Mouse (Mus musculus) layer of hippocampus, postnatal 25 days (tissue): ENCODE data around the gene Qprt. TPM values are rescaled to one million over a fixed set of nuclear protein-coding genes. Genes with fewer than 3 reads are reported as not detected.

Experiments
- DNase-seq, 2 experiments: peaks; one replicate each; pipeline ENCODE4 v3.0.0; 2022; ENCODE audit warnings: mixed read lengths in 2 of 2, low spot score in 1 of 2; ENCODE audit errors: extremely low spot score in 1 of 2
- total RNA-seq, 2 experiments: library from RNA; stranded (reverse); gene quantifications; 2 replicates each; pipeline ENCODE4 v1.2.3; 2021

The Qprt gene
- total RNA-seq, 2 experiments from 2014 or later = 0.30 to 0.35 TPM

DNA sequence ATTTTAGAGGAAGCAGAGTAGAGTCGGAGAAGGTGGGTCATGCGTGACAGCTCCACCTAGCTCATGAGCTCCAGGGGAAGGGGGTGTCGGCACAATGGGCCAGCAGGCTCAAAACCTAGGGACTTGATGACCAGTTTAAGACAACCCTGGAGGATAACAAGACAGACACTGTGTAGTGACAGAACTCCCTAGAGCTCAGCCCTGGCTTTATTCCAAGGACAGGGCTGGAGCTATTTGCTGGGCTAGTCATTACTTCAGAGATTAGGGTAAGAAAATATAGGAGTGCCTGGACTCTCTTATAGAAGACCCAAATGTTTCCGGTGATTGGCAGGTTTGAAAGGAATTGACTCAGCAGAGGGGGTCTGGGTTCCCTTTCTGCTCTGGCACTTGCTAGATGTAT, 48.8 kb downstream of the Qprt start:
- DNase-seq = no peak

DNA sequence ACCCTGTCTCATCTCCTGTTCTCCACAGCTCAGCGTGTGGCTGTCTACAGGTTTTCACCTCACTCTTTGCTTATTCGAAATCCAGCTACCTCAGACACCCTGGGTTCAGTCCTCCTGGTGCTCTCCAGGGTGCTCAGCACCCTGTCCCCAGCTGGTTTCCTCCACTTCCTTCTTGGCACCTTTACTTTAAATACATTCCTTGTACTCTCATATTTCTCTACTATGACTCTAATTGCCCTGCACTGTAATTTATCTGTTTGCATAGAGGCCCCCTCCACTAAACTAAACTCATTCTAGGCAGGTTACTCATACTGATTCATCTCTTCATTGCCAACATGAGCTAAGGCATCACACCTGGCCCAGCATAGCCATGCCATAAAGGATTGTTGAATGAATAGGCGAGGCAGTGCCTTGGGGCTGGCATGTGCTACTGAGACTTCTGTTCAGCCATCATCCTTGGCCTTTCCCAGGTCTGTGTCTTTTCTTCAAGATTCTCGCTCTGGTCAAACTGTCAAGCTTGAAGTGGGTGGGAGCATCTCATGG, 51.1 kb downstream of the Qprt start:
- DNase-seq = no peak

- DNase-seq = no peak
Measured at GRCm38 (mm10) chr7:127066317-127066716, 55.7 kb downstream of the Qprt start.

GRCm38 (mm10) chr7:127065538-127065937, 56.5 kb downstream of the Qprt start:
- DNase-seq = no peak

Other genes starting within 250 kb of the Qprt start
- 100 to 1,000 TPM; 150 to 163 TPM for gene Taok2, start 237.5 kb downstream of the Qprt start, total RNA-seq
- gene Tmem219, start 199.3 kb downstream of the Qprt start, total RNA-seq = 10 to 100 TPM; 20.2 to 25.5 TPM
- gene Kctd13, start 193.3 kb downstream of the Qprt start, total RNA-seq = 100 to 1,000 TPM; 150 to 160 TPM
- gene Asphd1, start 172.6 kb downstream of the Qprt start, total RNA-seq = 10 to 100 TPM; 33.4 to 36.6 TPM
- 100 to 1,000 TPM; 411 to 438 TPM for gene Sez6l2, start 171.7 kb downstream of the Qprt start, total RNA-seq
- 100 to 1,000 TPM; 157 to 177 TPM for gene Cdipt, start 146.3 kb downstream of the Qprt start, total RNA-seq
- gene Cdiptos, start 146.1 kb downstream of the Qprt start, total RNA-seq = not detected
- 1 to 10 TPM; 7.0 to 7.4 TPM for gene Mvp, start 107.6 kb downstream of the Qprt start, total RNA-seq
- gene Pagr1b, start 105.7 kb downstream of the Qprt start, total RNA-seq = not detected
- gene Pagr1a, start 104.9 kb downstream of the Qprt start, total RNA-seq = 10 to 100 TPM; 20.5 to 27.7 TPM
- 10 to 100 TPM; 51.0 to 57.8 TPM for gene Gm42742, start 101.1 kb downstream of the Qprt start, total RNA-seq
- 100 to 1,000 TPM; 226 to 235 TPM for gene Prrt2, start 101.0 kb downstream of the Qprt start, total RNA-seq
- gene Maz, start 95.2 kb downstream of the Qprt start, total RNA-seq = 100 to 1,000 TPM; 272 to 282 TPM
- gene Kif22, start 79.8 kb downstream of the Qprt start, total RNA-seq = 1 to 10 TPM; 6.7 to 8.7 TPM
- gene Zg16, start 34.9 kb downstream of the Qprt start, total RNA-seq = not detected
- gene AI467606, start 30.9 kb downstream of the Qprt start, total RNA-seq = 1 to 10 TPM; 1.2 to 1.5 TPM
- under 1 TPM; 0.28 to 0.42 TPM for gene Spn, start 15.6 kb upstream of the Qprt start, total RNA-seq
- 10 to 100 TPM; 92.1 to 95.7 TPM for gene Cd2bp2, start 73.8 kb upstream of the Qprt start, total RNA-seq
- gene Tbc1d10b, start 86.2 kb upstream of the Qprt start, total RNA-seq = 10 to 100 TPM; 97.2 to 99.9 TPM
- 1 to 10 TPM in 1 of 2 experiments, under 1 TPM in 1; 0.96 to 2.9 TPM for gene Mylpf, start 86.7 kb upstream of the Qprt start, total RNA-seq
- 10 to 100 TPM; 18.0 to 20.6 TPM for gene Zfp553, start 110.8 kb upstream of the Qprt start, total RNA-seq
- 1 to 10 TPM; 4.0 to 4.2 TPM for gene Sept1, start 110.9 kb upstream of the Qprt start, total RNA-seq
- 10 to 100 TPM; 67.4 to 73.4 TPM for gene Zfp771, start 122.0 kb upstream of the Qprt start, total RNA-seq
- 10 to 100 TPM; 21.7 to 27.7 TPM for gene Dctpp1, start 138.5 kb upstream of the Qprt start, total RNA-seq
- gene Sephs2, start 151.8 kb upstream of the Qprt start, total RNA-seq = 10 to 100 TPM; 43.0 to 43.8 TPM
- under 1 TPM; 0.20 to 0.26 TPM for gene Itgal, start 174.0 kb upstream of the Qprt start, total RNA-seq
- 10 to 100 TPM; 11.5 to 11.8 TPM for gene Zfp768, start 223.4 kb upstream of the Qprt start, total RNA-seq